Mouse (Mus musculus) bone marrow macrophage, adult 2 months (primary cell): ENCODE results near the gene St14. TPM values are rescaled to one million over a fixed set of nuclear protein-coding genes. Genes with fewer than 3 reads are reported as not detected.
A peak's percentile ranks its signal among the peaks of the same experiment; 100 is the strongest.

Experiments used
- H3K27ac ChIP-seq: 2 replicates; pipeline ENCODE4 v1.5.1; 2012; ENCODE audit warnings: low read depth, low read length; ENCODE audit not compliant: insufficient read depth
- H3K4me1 ChIP-seq: 2 replicates; pipeline ENCODE4 v1.6.1; 2012; ENCODE audit warnings: low read length; ENCODE audit not compliant: control insufficient read depth, insufficient read depth
- H3K4me3 ChIP-seq: 2 replicates; pipeline ENCODE4 v1.5.1; 2012; ENCODE audit warnings: mild to moderate bottlenecking, low read length, moderate library complexity; ENCODE audit not compliant: insufficient read depth
- CTCF ChIP-seq: IDR thresholded peaks from 2 replicates; pipeline ENCODE4 v1.5.1; 2012; ENCODE audit warnings: low read depth, mild to moderate bottlenecking, low read length, moderate library complexity
- POLR2A ChIP-seq: IDR thresholded peaks from 2 replicates; pipeline ENCODE4 v1.6.1; 2012; ENCODE audit warnings: mild to moderate bottlenecking, low read depth, low read length, borderline replicate concordance
- polyA plus RNA-seq: library from polyadenylated mRNA; stranded (reverse); fragments of >200 nt; gene quantifications from 2 replicates; pipeline ENCODE4 v1.2.4, GENCODE M21; 2012; ENCODE audit not compliant: missing spikeins, insufficient read depth, insufficient read length

Gene St14
- polyA plus RNA-seq, 1 experiment: 1.4 TPM

DNA sequence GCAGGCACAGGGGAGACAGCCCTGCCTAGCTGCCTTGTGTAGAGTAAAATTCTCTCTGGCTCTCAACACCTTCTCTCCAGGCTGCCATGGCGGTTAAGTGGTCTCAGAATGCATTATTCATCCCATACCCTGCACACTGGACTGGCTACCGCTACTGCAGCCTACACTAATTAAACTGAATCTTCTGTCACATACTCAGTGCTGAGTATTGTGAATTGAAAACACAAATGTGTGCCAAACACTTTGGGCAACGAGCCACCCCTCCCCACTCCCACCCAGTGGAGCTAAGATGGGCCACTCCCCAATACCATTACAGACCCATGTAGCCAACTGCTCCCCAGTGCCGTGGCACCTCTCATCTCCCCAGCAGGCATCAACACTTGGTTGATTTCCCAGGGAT, 44.2 kb downstream of the St14 start:
- TF ChIP-seq POLR2A: no peak
- TF ChIP-seq CTCF: no peak
- peaks cover 12% of the 10 kb centered on the region for H3K4me1 ChIP-seq
- H3K4me3 ChIP-seq: no peak overlapping the region
- no peak overlapping the region for H3K27ac ChIP-seq

DNA sequence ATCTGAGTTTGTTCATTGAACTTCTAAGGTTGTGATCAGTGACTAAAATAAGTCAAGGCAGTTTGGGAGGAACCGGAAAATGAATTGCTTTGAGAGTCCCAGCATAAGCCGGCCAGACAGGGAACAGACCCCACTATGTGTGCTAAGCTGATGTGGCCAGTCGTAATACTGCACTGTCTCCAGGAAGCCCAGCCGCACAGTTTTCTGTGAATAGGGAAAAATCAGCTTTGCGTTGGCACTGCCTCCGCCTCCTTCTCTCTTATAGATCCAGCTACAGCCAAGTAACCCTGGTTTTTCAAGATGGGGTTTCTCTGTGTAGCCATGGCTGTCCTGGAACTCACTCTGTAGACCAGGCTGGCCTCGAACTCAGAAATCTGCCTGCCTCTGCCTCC, 44.9 kb downstream of the St14 start:
- Histone ChIP-seq H3K27ac (no peak overlapping the region), H3K4me3 (no peak overlapping the region), H3K4me1 (peaks cover 10% of the 10 kb centered on the region)
- no peak for TF ChIP-seq POLR2A
- no peak for TF ChIP-seq CTCF

DNA sequence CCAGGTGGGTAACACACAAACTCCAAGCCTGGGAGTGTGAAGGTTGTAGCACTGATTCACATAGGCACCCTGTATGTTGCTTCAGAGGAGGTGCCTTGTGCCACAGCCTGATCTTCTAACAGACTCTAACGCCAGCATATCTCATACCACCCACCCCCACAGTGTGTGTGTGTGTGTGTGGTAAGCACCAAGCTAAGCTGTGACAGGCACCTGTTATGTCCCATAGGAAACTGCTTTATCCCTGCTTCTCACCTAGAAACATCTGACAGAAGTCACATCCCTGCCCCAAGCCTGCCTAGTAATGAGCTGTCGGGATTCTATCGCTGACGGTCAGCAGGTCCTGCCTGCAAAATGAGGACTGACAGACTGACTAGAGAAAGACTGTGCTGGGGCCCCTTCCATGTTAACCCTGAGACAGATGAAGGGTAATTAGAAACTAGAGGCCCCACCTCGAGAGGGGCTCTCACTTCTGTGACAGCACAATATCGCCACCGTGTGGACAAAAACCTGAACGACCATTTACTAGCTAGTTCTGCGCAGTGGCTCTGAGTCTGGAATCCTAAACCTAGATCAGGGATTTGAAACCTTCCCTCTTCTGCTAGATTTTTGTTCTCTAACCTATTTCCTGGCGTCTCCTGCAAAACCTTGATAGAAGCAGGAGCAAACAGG, 45.4 kb downstream of the St14 start:
- Histone ChIP-seq H3K4me1 (peaks cover 10% of the 10 kb centered on the region), H3K4me3 (no peak overlapping the region), H3K27ac (no peak overlapping the region)
- TF ChIP-seq CTCF (peak; percentile 78), POLR2A (no peak)

DNA sequence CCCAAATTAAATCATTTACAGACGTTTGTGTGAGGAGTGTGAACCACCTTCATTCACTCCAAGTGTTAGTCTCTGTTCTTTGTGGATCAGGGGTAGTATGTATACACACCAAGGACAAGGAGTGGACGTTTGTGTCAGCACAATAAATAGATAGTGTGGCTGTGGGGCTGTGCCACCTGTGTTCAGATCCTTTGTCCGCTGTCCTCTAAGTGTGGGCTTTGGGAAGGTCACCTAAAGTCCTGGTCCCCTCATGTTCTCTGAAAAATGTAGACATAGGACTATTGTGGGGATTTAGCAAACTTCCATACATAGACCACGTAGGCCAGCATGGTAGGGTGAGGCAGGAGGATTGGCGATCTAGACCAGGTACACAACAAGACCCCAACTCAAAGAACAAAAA, 46.1 kb downstream of the St14 start:
- Histone ChIP-seq H3K27ac (no peak overlapping the region), H3K4me1 (peaks cover 10% of the 10 kb centered on the region), H3K4me3 (no peak overlapping the region)
- TF ChIP-seq POLR2A (no peak), CTCF (no peak)

DNA sequence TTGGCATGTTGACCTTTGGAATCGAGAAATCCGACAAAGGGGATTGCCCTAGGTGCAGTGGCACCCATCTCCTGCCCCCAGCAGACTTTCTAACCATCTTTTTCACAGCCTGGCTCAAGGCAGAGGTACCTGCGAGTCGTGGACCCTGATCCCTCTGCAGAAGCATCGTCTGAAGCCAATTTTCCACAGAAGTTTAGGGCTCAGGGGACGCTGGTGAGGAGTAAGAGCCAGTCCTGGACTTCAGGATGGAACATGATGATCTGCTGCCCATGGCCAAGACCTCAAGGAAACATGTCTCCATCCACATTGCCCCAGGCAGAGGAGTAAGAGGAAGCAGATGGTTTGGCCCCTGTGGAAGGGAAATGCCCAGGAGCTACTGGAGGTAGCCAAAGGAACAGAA, 48.9 kb downstream of the St14 start:
- TF ChIP-seq CTCF (no peak), POLR2A (no peak)
- Histone ChIP-seq H3K27ac (no peak overlapping the region), H3K4me3 (no peak overlapping the region), H3K4me1 (no peaks in the 10 kb centered on the region)

DNA sequence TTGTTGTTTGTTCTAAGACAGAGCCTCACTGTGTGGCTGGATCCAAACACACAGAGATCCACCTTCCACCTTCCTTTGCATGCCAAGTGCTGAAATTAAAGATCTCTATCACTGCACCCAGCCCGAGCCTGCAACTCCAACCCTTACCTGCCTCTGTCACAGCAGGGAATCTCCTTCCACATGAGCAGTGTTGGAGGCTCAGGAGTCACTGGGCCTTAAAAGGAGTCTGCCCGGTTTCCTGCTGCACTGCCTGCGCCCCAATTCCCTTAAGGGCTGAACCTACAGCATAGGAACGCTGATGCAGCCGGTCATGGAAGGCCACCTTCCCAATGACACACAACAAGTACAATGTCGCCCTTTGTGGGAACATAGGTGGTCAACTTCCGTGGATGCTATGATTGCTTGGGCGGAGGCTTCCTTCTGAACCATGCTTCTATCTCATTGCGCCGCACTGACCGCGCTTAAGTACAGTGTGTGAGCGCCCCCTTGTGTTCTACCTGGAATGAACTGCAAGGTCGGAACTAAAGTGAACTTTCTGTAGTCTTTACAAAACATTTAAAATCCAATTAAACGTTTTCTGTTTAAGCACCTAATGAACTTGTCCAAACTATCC, 49.5 kb downstream of the St14 start:
- TF ChIP-seq CTCF (peak; percentile 83), POLR2A (no peak)
- Histone ChIP-seq H3K4me1 (no peaks in the 10 kb centered on the region), H3K27ac (no peak overlapping the region), H3K4me3 (no peak overlapping the region)

DNA sequence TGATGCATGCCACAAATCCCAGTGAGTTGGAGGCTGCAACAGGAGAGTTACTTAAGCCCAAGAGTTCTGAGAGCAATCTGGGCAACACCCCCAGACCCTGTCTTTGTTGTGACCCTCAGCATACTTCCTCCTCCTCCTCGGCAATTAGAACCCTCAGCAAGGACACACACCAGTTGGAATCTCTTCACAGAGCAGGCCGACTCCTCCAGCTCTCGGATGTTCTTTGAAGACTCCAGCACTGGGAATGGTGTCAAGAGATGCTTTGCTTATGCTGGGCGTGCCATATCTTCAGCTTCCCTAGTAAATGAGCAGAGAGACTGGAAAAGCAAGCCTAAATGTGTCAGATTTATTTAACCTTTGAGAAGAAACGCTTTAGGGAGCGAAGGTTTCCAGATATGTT, 50.9 kb downstream of the St14 start:
- Histone ChIP-seq H3K27ac (no peak overlapping the region), H3K4me3 (no peak overlapping the region), H3K4me1 (no peaks in the 10 kb centered on the region)
- TF ChIP-seq CTCF (no peak), POLR2A (no peak)

DNA sequence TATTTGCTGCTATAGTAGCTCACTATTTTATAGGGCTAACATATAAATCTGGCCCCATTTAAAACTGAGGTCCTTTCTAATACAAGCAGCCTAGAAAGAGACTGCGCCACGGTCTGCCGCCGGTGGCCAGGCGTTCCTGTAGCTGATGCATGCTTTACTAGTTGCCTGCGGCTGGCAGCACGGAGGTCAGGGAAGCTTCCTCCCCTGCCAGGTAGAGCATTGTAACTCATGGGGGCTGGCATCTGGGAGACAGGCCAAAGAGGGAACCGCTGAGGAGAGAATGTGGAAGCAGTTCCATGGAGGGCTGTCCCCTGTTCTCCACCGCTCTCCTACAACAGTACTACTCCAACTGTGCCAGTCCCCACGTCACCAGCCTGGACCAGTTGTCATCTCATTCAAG, 56.8 kb downstream of the St14 start:
- Histone ChIP-seq H3K27ac (no peak overlapping the region), H3K4me3 (no peak overlapping the region), H3K4me1 (no peaks in the 10 kb centered on the region)
- TF ChIP-seq POLR2A: no peak
- TF ChIP-seq CTCF: no peak

DNA sequence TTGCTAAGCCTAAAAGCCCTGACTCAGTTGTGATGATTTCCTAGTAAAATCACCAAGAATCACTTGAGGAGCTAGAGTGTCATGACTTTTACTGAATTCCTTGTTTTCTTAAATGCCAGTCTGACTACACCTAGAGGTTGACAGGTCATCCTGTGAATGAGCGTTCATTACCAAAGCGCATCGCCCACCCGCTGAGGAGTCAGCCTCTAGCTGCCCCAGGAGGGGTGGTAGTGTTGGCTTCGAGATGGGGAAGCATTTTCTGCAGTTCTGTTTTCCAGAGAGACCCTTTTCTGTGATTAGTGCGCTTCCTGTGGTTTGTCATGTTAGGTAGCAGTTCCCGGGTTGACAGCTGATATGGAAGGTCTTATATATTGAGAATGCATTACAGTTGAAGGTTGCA, 57.9 kb downstream of the St14 start:
- no peak for TF ChIP-seq CTCF
- TF ChIP-seq POLR2A: no peak
- Histone ChIP-seq H3K27ac (no peak overlapping the region), H3K4me1 (no peaks in the 10 kb centered on the region)

DNA sequence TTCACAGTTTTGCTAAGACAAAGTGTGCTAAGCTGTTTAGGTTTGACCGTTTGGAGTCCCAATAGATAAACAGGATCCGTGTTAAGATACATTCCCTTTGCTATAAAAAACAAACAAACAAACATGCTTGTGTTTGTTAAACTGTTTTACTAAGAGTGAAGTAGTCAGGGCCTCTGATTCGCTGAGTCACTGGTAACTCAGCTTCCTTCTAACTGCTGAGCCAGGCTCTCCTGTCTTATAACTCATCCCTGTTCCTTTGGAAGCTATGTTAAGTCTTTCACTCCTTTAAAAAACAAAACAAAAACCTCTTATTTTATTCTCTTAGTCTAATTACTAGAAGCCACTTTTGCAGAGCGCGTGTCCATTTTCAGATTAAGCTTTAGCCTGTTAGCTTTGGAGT, 59.4 kb downstream of the St14 start:
- no peak for TF ChIP-seq CTCF
- TF ChIP-seq POLR2A: no peak
- no peak overlapping the region for H3K27ac ChIP-seq
- no peak overlapping the region for H3K4me3 ChIP-seq
- no peaks in the 10 kb centered on the region for H3K4me1 ChIP-seq

More for the DNA sequence above, 57.9 kb downstream of the St14 start:
- no peak overlapping the region for H3K4me3 ChIP-seq

DNA sequence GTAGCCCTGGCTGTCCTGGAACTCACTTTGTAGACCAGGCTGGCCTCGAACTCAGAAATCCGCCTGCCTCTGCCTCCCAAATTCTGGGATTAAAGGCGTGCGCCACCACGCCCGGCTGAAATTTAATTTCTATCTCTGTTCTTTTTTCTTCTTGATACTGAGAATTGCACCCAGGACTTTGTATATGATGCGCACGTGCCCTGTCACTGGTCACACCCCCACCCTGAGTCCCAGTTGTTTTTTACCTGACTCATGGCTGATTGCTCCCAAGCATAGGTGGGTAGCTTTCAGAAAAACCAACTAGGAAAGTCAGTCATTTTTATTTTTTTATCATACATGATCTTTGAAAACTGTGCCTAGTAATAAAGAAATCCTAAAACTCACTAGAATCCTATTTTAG, 60.9 kb downstream of the St14 start:
- H3K4me3 ChIP-seq: no peak overlapping the region

More for the DNA sequence above, 60.9 kb downstream of the St14 start:
- TF ChIP-seq POLR2A (no peak), CTCF (no peak)
- H3K27ac ChIP-seq: no peak overlapping the region
- no peaks in the 10 kb centered on the region for H3K4me1 ChIP-seq
